Mouse (Mus musculus) liver, postnatal 0 days (tissue): ENCODE results near the gene Zfp385c.

Experiments
- CTCF ChIP-seq: sonication (generic); IDR thresholded peaks from 2 replicates; pipeline ENCODE4 v1.5.1; 2016; ENCODE audit warnings: antibody characterized with exemption, low read depth
- EP300 ChIP-seq: IDR thresholded peaks from 2 replicates; pipeline ENCODE4 v1.6.1; 2016; ENCODE audit warnings: antibody characterized with exemption, low read depth, mild to moderate bottlenecking

DNA sequence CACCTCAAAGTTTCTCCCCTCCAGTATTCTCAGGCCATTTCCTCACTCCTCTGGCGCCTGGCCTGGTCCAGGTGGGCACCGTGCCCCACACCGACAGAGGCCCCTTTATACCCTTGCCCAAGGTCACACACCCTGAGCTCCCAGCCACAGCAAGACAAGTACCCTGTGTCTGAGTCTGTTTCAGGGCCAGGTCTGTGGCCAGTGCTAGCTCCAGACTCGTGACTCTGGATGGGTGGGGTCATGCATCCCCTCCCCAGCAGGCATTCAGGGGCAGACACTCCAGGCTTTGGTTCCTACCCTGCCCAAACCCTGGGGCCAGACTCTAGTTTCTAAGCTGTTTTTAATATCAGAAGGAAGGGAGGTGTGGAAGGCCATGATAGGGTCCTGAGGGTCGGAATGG is 10.4 kb downstream of the Zfp385c start:
- TF ChIP-seq CTCF (no peak), EP300 (no peak)
